17 mouse cellular contexts compared by ENCODE assay signal in genomic region chr19:3815824-3816223, GRCm38 (mm10).
"Had no signal": no experiment of that assay in that cellular context is flagged by ENCODE, and none has a peak within 500 bp of the region (broad histone marks: within the 10 kb centered on the region; RNA-seq: fewer than 3 reads in every experiment).

No protein-coding gene starts in this region.

- H3K4me2 ChIP-seq: lung, embryonic 15.5 days; midbrain, embryonic 11.5 days; midbrain, embryonic 13.5 days; midbrain, embryonic 15.5 days; neural tube, embryonic 12.5 days; stomach, embryonic 15.5 days had no signal

- H3K27me3 ChIP-seq: lung, embryonic 15.5 days; midbrain, embryonic 13.5 days; midbrain, embryonic 15.5 days; neural tube, embryonic 12.5 days; stomach, embryonic 15.5 days had no signal

- H3K9ac ChIP-seq: lung, embryonic 15.5 days; midbrain, embryonic 13.5 days; midbrain, embryonic 15.5 days; neural tube, embryonic 12.5 days; stomach, embryonic 15.5 days had no signal

- H3K9me3 ChIP-seq: lung, embryonic 15.5 days; megakaryocyte, embryonic 14.5 days; midbrain, embryonic 13.5 days; midbrain, embryonic 15.5 days; neural tube, embryonic 12.5 days; stomach, embryonic 15.5 days had no signal

- DNase-seq: lung, adult 2 months; lung, postnatal 14 days; lung, postnatal 36 days; right cerebral cortex, postnatal 14 days; thymus, adult 2 months; thymus, postnatal 25 days; thymus, postnatal 4 days had no signal

- H3K4me3 ChIP-seq: lung, embryonic 15.5 days; megakaryocyte, embryonic 14.5 days; midbrain, embryonic 13.5 days; midbrain, embryonic 15.5 days; neural tube, embryonic 12.5 days; stomach, embryonic 15.5 days had no signal

- H3K4me1 ChIP-seq: midbrain, embryonic 13.5 days; midbrain, embryonic 15.5 days; neural tube, embryonic 12.5 days; stomach, embryonic 15.5 days had no signal

- ATAC-seq: lung, postnatal 0 days; midbrain, embryonic 13.5 days; midbrain, embryonic 15.5 days had no signal

- H3K27ac ChIP-seq: lung, embryonic 15.5 days; macrophage; midbrain, embryonic 13.5 days; midbrain, embryonic 15.5 days; neural tube, embryonic 12.5 days; stomach, embryonic 15.5 days; stomach, postnatal 0 days had no signal
